Mouse (Mus musculus) cortical plate, adult 2 months (tissue): ENCODE results near the gene Ctrc. TPM values are rescaled to one million over a fixed set of nuclear protein-coding genes. Genes with fewer than 3 reads are reported as not detected.

Experiments used
- H3K27ac ChIP-seq: fragments of 200-500 bp; 2 replicates; pipeline ENCODE4 v1.5.1; 2012; ENCODE audit warnings: low read length, control low read depth, inconsistent platforms; ENCODE audit not compliant: insufficient read depth
- H3K4me1 ChIP-seq: fragments of 200-500 bp; 2 replicates; pipeline ENCODE4 v1.6.1; 2011; ENCODE audit warnings: low read length; ENCODE audit not compliant: control insufficient read depth, insufficient read depth
- H3K4me3 ChIP-seq: fragments of 200-500 bp; 2 replicates; pipeline ENCODE4 v1.5.1; 2011; ENCODE audit warnings: mild to moderate bottlenecking, low read length, control low read depth; ENCODE audit not compliant: insufficient read depth
- CTCF ChIP-seq: fragments of 200-500 bp; IDR thresholded peaks from 2 replicates; pipeline ENCODE4 v1.5.1; 2011; ENCODE audit warnings: mild to moderate bottlenecking, control low read depth, low read length; ENCODE audit not compliant: insufficient read depth; ENCODE audit errors: extremely low read depth
- POLR2A ChIP-seq: fragments of 200-500 bp; IDR thresholded peaks from 2 replicates; pipeline ENCODE4 v1.6.1; 2011; ENCODE audit warnings: mild to moderate bottlenecking, low read length, control low read depth; ENCODE audit not compliant: insufficient read depth; ENCODE audit errors: extremely low read depth
- polyA plus RNA-seq: library from polyadenylated mRNA; depleted of rRNA; stranded (reverse); fragments of >200 nt; gene quantifications from 2 replicates; pipeline ENCODE4 v1.2.3, GENCODE M21; 2012

The Ctrc gene
- polyA plus RNA-seq, 1 experiment, result not detected

DNA sequence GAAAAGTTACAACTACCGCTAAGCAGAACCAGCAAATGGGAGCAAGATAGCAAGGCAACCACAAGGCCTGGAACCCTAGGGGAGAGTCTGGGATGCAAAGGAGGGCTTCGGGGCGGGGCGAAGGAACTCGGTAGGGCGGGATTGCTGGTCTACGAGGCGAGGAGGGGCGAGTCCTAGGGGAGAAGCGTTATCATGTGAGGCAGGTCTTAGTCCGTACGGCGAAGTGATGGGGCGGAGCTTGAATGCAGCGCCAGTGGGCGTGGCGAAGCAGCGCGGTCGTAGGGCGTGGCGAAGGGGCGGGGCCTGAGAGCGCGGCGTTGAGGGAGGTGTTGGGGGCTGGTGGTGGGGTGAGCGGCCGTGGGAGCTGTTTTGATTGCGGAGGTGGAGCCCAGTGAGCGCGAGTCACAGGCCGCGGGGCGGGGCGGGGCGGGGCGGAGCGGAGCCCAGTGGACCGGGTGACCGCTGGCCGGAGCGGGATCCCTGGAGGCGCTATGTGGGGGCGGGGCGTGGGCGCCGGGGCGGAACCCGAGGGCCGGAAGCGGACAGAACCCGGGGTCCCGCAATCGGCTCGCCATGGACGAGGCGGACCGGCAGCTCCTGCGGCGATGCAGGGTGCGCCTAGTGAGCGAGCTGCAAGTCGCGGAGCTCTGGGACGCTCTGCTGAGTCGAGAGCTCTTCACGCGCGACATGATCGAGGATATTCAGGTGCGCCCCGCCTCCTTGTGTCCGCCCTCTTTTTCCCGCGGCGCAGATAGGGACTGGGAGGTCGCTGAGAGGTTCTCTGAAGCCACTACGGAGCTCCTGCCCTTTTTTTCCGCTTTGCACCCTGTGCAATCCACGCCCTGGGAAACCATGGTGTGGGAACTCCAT is 52.6 kb downstream of the Ctrc start, which contains the start of gene Casp9:
Gene Casp9 (plus strand): TSS at position 331 of the 870 bp plus-strand sequence.
- TF ChIP-seq POLR2A (peak; percentile 77; the same call in 1 of the 2 replicates), CTCF (no peak)
- H3K4me3 ChIP-seq, result peak within 1 kb of the TSS; percentile 79
- H3K4me1 ChIP-seq, result peaks cover 5% of the 10 kb centered on the region
- H3K27ac ChIP-seq, result peak within 1 kb of the TSS; percentile 70

DNA sequence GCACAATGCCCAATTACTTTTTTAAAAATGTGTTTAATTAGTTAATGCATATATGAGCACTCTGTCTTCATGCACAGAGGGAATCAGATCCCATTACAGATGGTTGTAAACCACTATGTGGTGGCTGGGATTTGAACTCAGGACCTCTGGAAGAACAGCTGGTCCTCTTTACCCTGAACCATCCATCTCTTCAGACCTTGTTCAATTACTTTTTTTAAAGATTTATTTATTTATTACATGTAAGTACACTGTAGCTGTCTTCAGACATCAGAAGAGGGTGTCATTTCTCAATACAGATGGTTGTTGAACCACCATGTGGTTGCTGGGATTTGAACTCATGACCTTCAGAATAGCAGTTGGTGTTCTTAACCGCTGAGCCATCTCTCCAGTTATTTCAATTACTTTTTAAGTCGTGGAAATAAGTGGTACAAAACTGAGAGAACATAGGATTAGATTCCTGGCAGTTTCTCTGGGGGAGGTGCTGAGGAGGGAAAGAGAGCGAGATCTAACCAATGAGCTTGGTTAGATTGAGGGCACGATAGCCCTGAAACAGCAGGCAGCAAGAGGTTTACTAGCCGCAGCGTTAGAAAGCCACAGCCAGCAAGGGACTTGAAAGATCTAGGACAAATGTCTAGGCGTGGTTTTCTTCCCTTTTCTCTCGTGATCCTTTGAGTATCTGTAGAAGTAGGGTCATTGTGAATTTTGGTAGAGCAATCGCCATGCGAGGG is 53.4 kb downstream of the Ctrc start:
- H3K27ac ChIP-seq, result peak overlapping the region; percentile 49
- TF ChIP-seq POLR2A (no peak), CTCF (no peak)
- peaks cover 5% of the 10 kb centered on the region for H3K4me1 ChIP-seq
- peak overlapping the region; percentile 79 for H3K4me3 ChIP-seq

DNA sequence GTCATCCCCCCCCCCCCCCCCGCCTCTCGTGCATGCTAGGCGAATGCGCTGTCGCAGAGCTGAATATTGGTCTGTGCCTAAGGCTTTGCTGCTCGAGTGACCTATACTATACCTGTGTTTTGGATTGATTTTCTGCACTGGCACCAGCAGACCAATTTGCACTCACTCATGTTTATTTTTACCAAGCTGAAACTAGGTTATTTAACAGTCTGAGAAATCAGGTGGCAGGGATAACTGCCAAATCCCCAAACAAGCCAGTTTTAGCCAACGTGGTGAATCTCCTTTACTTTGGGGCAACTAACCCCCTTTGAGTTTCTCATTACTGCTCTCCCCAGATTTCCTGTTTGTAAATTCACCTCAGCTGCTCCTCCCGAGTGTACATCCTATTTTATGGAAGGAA is 54.2 kb downstream of the Ctrc start:
- no peak overlapping the region for H3K27ac ChIP-seq
- peaks cover 5% of the 10 kb centered on the region for H3K4me1 ChIP-seq
- TF ChIP-seq POLR2A (no peak), CTCF (no peak)
- H3K4me3 ChIP-seq, result no peak overlapping the region

DNA sequence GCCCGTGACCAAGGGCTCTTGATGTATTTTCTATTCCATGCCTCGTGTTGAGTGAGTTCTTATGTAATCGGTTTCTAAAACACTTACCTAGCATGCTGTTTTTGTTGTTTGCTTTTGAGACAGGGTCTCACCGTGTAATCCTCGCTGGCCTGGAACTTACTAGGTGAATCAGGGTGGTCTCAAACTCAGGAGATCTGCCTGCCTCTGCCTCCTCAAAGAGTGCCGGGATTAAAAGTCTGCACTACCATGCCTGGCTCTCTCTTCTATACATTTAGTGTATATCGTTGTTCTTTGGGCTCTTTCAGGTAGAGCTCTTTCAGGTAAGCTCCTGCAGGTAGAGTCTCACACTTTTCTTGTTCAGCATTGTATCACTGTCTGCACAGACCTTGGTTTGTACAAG is 54.7 kb downstream of the Ctrc start:
- no peak for TF ChIP-seq CTCF
- no peak for TF ChIP-seq POLR2A
- no peak overlapping the region for H3K4me3 ChIP-seq
- H3K27ac ChIP-seq, result no peak overlapping the region
- peaks cover 5% of the 10 kb centered on the region for H3K4me1 ChIP-seq

- peaks cover 2% of the 10 kb centered on the region for H3K4me1 ChIP-seq
- TF ChIP-seq CTCF (no peak), POLR2A (peak; percentile 71)
- H3K4me3 ChIP-seq, result peak within 1 kb of the TSS; percentile 7
- H3K27ac ChIP-seq, result no peak within 1 kb of the TSS
Observed at GRCm38 (mm10) chr4:141790524-141790990, 55.6 kb downstream of the Ctrc start, which contains the start of gene Dnajc16. TSS of gene Dnajc16 (minus strand) at chr4:141790931.

DNA sequence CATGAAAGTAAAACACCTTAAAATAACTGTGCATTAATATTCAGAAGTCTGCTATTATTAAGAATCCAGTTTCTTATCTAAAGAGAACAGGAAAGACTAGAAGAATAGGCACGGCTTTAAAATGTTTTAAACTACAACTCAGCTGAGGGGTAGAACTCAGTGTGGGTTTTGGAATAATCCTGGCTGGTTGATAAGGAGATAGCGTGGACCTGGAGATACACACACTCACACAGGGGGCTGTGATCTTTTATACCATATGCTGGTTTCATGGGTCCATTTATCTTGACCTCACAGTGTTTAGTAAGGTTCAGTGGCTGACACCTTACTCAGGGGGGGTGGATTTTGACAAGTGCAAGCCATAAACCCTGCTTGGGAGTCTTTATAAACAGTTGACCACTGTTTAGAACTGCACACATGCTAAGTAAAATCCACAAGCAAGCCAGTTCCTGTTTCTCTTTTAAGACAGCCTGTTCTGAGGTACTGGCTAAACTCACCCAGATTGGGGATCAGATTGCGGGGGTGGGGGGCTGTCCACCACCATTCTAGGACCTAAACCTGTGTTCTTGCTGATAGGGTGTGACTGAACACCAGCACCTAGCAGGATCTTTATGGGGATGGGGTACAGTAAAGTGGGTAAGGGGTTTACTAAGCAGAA is 56.5 kb downstream of the Ctrc start:
- Histone ChIP-seq H3K27ac (no peak overlapping the region), H3K4me3 (peak overlapping the region; percentile 7), H3K4me1 (peaks cover 2% of the 10 kb centered on the region)
- no peak for TF ChIP-seq CTCF
- TF ChIP-seq POLR2A, result no peak

GRCm38 (mm10) chr4:141787462-141787861 is 58.7 kb downstream of the Ctrc start:
- TF ChIP-seq POLR2A (no peak), CTCF (no peak)
- no peak overlapping the region for H3K27ac ChIP-seq
- H3K4me3 ChIP-seq, result no peak overlapping the region
- peaks cover 4% of the 10 kb centered on the region for H3K4me1 ChIP-seq

- peaks cover 4% of the 10 kb centered on the region for H3K4me1 ChIP-seq
- H3K4me3 ChIP-seq, result no peak overlapping the region
- TF ChIP-seq CTCF, result no peak
- no peak for TF ChIP-seq POLR2A
Observed at GRCm38 (mm10) chr4:141787046-141787445, 59.1 kb downstream of the Ctrc start.

GRCm38 (mm10) chr4:141786141-141786540 is 60.0 kb downstream of the Ctrc start:
- TF ChIP-seq CTCF (no peak), POLR2A (no peak)
- H3K4me3 ChIP-seq, result no peak overlapping the region
- peaks cover 6% of the 10 kb centered on the region for H3K4me1 ChIP-seq
- H3K27ac ChIP-seq, result no peak overlapping the region

More at GRCm38 (mm10) chr4:141787046-141787445, 59.1 kb downstream of the Ctrc start:
- no peak overlapping the region for H3K27ac ChIP-seq
